Mouse (Mus musculus): ENCODE data around the gene Abca3.

DNA sequence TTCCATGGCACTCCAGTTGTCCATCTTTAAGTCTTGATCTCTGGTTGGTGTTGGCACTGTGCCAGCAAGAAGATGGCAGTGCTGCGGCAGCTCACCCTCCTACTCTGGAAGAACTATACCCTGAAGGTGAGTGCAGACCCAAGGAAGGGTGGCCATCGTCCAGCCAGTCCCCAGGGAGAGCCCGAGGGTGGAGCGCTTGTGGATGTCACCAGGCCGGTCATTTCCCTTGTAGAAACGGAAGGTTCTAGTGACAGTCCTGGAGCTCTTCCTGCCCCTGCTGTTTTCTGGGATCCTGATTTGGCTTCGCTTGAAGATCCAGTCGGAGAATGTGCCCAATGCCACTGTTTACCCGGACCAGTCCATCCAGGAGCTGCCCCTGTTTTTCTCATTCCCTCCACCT lies 12.7 kb downstream of the Abca3 start:
- no peak for TF ChIP-seq ZNF384 (IDR thresholded peaks at IDR 0.05; ENCODE audit: low read depth, low read length)
- no peak for TF ChIP-seq MAFK (IDR thresholded peaks at IDR 0.05; ENCODE audit: insufficient read depth, low read depth, low read length)
- no peak for TF ChIP-seq HCFC1 (IDR thresholded peaks at IDR 0.05; ENCODE audit: borderline replicate concordance, insufficient read depth, low read length)
- no peak for TF ChIP-seq ZC3H11A (IDR thresholded peaks at IDR 0.05; ENCODE audit: borderline replicate concordance, low read depth, low read length)
- TF ChIP-seq CHD2 (IDR thresholded peaks at IDR 0.05; ENCODE audit: low read depth, low read length): no peak

Measured in ES-E14 (cell line).